Mouse (Mus musculus) ES-E14 (cell line): ENCODE data around the gene Dnhd1.

ENCODE experiments used
- CHD2 ChIP-seq: IDR thresholded peaks from 2 replicates; pipeline ENCODE4 v1.6.1; 2014; ENCODE audit warnings: mild to moderate bottlenecking, low read depth, low read length, inconsistent platforms
- HCFC1 ChIP-seq: IDR thresholded peaks from 2 replicates; pipeline ENCODE4 v1.6.1; 2012; ENCODE audit warnings: low read length, inconsistent platforms, borderline replicate concordance; ENCODE audit not compliant: insufficient read depth
- MAFK ChIP-seq: IDR thresholded peaks from 2 replicates; pipeline ENCODE4 v1.6.1; 2014; ENCODE audit warnings: mild to moderate bottlenecking, low read depth, low read length, inconsistent platforms; ENCODE audit not compliant: insufficient read depth
- ZC3H11A ChIP-seq: IDR thresholded peaks from 2 replicates; pipeline ENCODE4 v1.6.1; 2012; ENCODE audit warnings: low read depth, mild to moderate bottlenecking, inconsistent platforms, low read length, borderline replicate concordance
- ZNF384 ChIP-seq: IDR thresholded peaks from 2 replicates; pipeline ENCODE4 v1.6.1; 2012; ENCODE audit warnings: low read depth, low read length, inconsistent platforms

GRCm38 (mm10) chr7:105619701-105620100 is 30.9 kb upstream of the Dnhd1 start:
- TF ChIP-seq ZNF384, result no peak
- TF ChIP-seq CHD2, result no peak
- no peak for TF ChIP-seq ZC3H11A
- TF ChIP-seq MAFK, result no peak
- no peak for TF ChIP-seq HCFC1
